Mouse (Mus musculus) forebrain, embryonic 13.5 days (tissue): ENCODE results near the gene Pnpla2. TPM values are rescaled to one million over a fixed set of nuclear protein-coding genes. Genes with fewer than 3 reads are reported as not detected.
A peak's percentile ranks its signal among the peaks of the same experiment; 100 is the strongest.

ENCODE experiments used
- ATAC-seq: fragments of 200-750 bp; cut with Nextera tagmentation; 2 replicates; pipeline ENCODE4 v1.8.0; 2017
- H3K27ac ChIP-seq: fragments of 300-500 bp; sonication (generic); 2 replicates; pipeline ENCODE4 v1.5.1; 2015; ENCODE audit warnings: inconsistent platforms, mild to moderate bottlenecking, moderate library complexity
- H3K27me3 ChIP-seq: fragments of 300-500 bp; sonication (generic); 2 replicates; pipeline ENCODE4 v1.6.1; 2015; ENCODE audit warnings: mild to moderate bottlenecking, inconsistent platforms
- H3K36me3 ChIP-seq: fragments of 300-500 bp; sonication (generic); 2 replicates; pipeline ENCODE4 v1.6.1; 2015; ENCODE audit warnings: mild to moderate bottlenecking, inconsistent platforms; ENCODE audit not compliant: poor library complexity, severe bottlenecking
- H3K4me1 ChIP-seq: fragments of 300-500 bp; sonication (generic); 2 replicates; pipeline ENCODE4 v1.6.1; 2015; ENCODE audit warnings: inconsistent platforms
- H3K4me2 ChIP-seq: fragments of 300-500 bp; sonication (generic); 2 replicates; pipeline ENCODE4 v1.6.1; 2015; ENCODE audit warnings: inconsistent platforms, mild to moderate bottlenecking, moderate library complexity
- H3K4me3 ChIP-seq: fragments of 300-500 bp; sonication (generic); 2 replicates; pipeline ENCODE4 v1.5.1; 2015; ENCODE audit warnings: mild to moderate bottlenecking, inconsistent platforms
- H3K9ac ChIP-seq: fragments of 300-500 bp; sonication (generic); 2 replicates; pipeline ENCODE4 v1.6.1; 2015; ENCODE audit warnings: mild to moderate bottlenecking, inconsistent platforms
- H3K9me3 ChIP-seq: fragments of 300-500 bp; sonication (generic); replicated peaks from 2 replicates; pipeline ENCODE4 v1.6.1; 2016; ENCODE audit warnings: inconsistent platforms
- WGBS: fragments of 180-500 bp; shearing (Covaris S2); methylation state at CpG from one replicate; pipeline ENCODE4 v1.1.7; 2015; 5-methylcytosine and 5-hydroxymethylcytosine counted together
- polyA plus RNA-seq: library from polyadenylated mRNA; unstranded; fragments of >200 nt; fragmentation: Nextera tagmentation; extraction: Ambion mirVana; gene quantifications from 2 replicates; pipeline ENCODE4 v1.2.1, GENCODE M21; 2015

The Pnpla2 gene
- polyA plus RNA-seq, 1 experiment from 2014 or later, result 19.5 TPM

GRCm38 (mm10) chr7:141466045-141466394 lies 11.0 kb downstream of the Pnpla2 start:
- Histone ChIP-seq H3K4me3 (no peak overlapping the region), H3K9me3 (no peaks in the 10 kb centered on the region), H3K27me3 (peaks cover 61% of the 10 kb centered on the region), H3K27ac (peak overlapping the region; percentile 14; the same call in 1 of the 2 replicates), H3K36me3 (peaks cover 18% of the 10 kb centered on the region), H3K4me2 (no peak overlapping the region), H3K4me1 (peaks cover 55% of the 10 kb centered on the region), H3K9ac (no peak overlapping the region)
- no peak for ATAC-seq
- WGBS, result 73% methylated on average over 7 of the region's 7 CpGs

GRCm38 (mm10) chr7:141466607-141467148 lies 11.7 kb downstream of the Pnpla2 start:
- no peak for ATAC-seq
- Histone ChIP-seq H3K27me3 (peaks cover 55% of the 10 kb centered on the region), H3K4me2 (peak overlapping the region; percentile 73), H3K9me3 (no peaks in the 10 kb centered on the region), H3K36me3 (peaks cover 25% of the 10 kb centered on the region), H3K4me1 (peaks cover 51% of the 10 kb centered on the region), H3K4me3 (peak overlapping the region; percentile 64), H3K9ac (peak overlapping the region; percentile 76; the same call in 1 of the 2 replicates), H3K27ac (no peak overlapping the region)
- WGBS, result 62% methylated on average over 10 of the region's 10 CpGs

GRCm38 (mm10) chr7:141467230-141468030 lies 12.4 kb downstream of the Pnpla2 start, which contains the start of gene Cd151:
TSS of gene Cd151 (plus strand) at chr7:141467392.
- peaks cover 43% of the 10 kb centered on the region for H3K4me1 ChIP-seq
- peak within 1 kb of the TSS; percentile 73 for H3K4me2 ChIP-seq
- peaks cover 47% of the 10 kb centered on the region for H3K27me3 ChIP-seq
- ATAC-seq, result peak; percentile 66
- under 1% methylated on average over 52 of the region's 52 CpGs for WGBS
- H3K27ac ChIP-seq, result peak within 1 kb of the TSS; percentile 85
- no peaks in the 10 kb centered on the region for H3K9me3 ChIP-seq
- H3K9ac ChIP-seq, result peak within 1 kb of the TSS; percentile 76
- H3K36me3 ChIP-seq, result peaks cover 31% of the 10 kb centered on the region
- peak within 1 kb of the TSS; percentile 64 for H3K4me3 ChIP-seq

GRCm38 (mm10) chr7:141468164-141468521 lies 13.1 kb downstream of the Pnpla2 start:
- Histone ChIP-seq H3K9ac (peak overlapping the region; percentile 76), H3K27ac (peak overlapping the region; percentile 85), H3K4me1 (peaks cover 43% of the 10 kb centered on the region), H3K9me3 (no peaks in the 10 kb centered on the region), H3K27me3 (peaks cover 40% of the 10 kb centered on the region), H3K4me3 (peak overlapping the region; percentile 64), H3K36me3 (peaks cover 36% of the 10 kb centered on the region), H3K4me2 (peak overlapping the region; percentile 73)
- ATAC-seq, result no peak
- WGBS, result 24% methylated on average over 5 of the region's 5 CpGs

- Histone ChIP-seq H3K9me3 (no peaks in the 10 kb centered on the region), H3K4me2 (peak overlapping the region; percentile 73), H3K27ac (peak overlapping the region; percentile 85), H3K4me1 (peaks cover 47% of the 10 kb centered on the region), H3K36me3 (peaks cover 36% of the 10 kb centered on the region), H3K9ac (peak overlapping the region; percentile 76), H3K27me3 (peaks cover 35% of the 10 kb centered on the region), H3K4me3 (peak overlapping the region; percentile 64)
- 19% methylated on average over 8 of the region's 8 CpGs for WGBS
- ATAC-seq, result peak; percentile 84
Observed at GRCm38 (mm10) chr7:141468522-141469211, 13.7 kb downstream of the Pnpla2 start.

- 79% methylated on average over 6 of the region's 6 CpGs for WGBS
- Histone ChIP-seq H3K36me3 (peaks cover 36% of the 10 kb centered on the region), H3K9me3 (no peaks in the 10 kb centered on the region), H3K27ac (peak overlapping the region; percentile 85; the same call in 1 of the 2 replicates), H3K9ac (peak overlapping the region; percentile 76), H3K4me2 (peak overlapping the region; percentile 73), H3K4me1 (peaks cover 54% of the 10 kb centered on the region), H3K4me3 (peak overlapping the region; percentile 64), H3K27me3 (peaks cover 28% of the 10 kb centered on the region)
- no peak for ATAC-seq
Observed at GRCm38 (mm10) chr7:141469352-141469751, 14.4 kb downstream of the Pnpla2 start.

GRCm38 (mm10) chr7:141469901-141470636 lies 15.1 kb downstream of the Pnpla2 start:
- H3K4me3 ChIP-seq, result peak overlapping the region; percentile 64; the same call in 1 of the 2 replicates
- WGBS, result 93% methylated on average over 18 of the region's 18 CpGs
- H3K9ac ChIP-seq, result peak overlapping the region; percentile 34; the same call in 1 of the 2 replicates
- peaks cover 36% of the 10 kb centered on the region for H3K36me3 ChIP-seq
- no peak for ATAC-seq
- 0 out of 2 replicates have a peak overlapping the region, but pooled peaks have one; percentile 18 for H3K4me2 ChIP-seq
- no peaks in the 10 kb centered on the region for H3K9me3 ChIP-seq
- H3K27ac ChIP-seq, result no peak overlapping the region
- peaks cover 51% of the 10 kb centered on the region for H3K4me1 ChIP-seq
- H3K27me3 ChIP-seq, result peaks cover 21% of the 10 kb centered on the region

GRCm38 (mm10) chr7:141470637-141470944 lies 15.6 kb downstream of the Pnpla2 start:
- Histone ChIP-seq H3K9me3 (no peaks in the 10 kb centered on the region), H3K4me2 (no peak overlapping the region), H3K27ac (no peak overlapping the region), H3K9ac (no peak overlapping the region), H3K4me1 (peaks cover 53% of the 10 kb centered on the region), H3K27me3 (peaks cover 18% of the 10 kb centered on the region), H3K4me3 (no peak overlapping the region), H3K36me3 (peaks cover 36% of the 10 kb centered on the region)
- no peak for ATAC-seq
- WGBS, result 92% methylated on average over 10 of the region's 10 CpGs

- Histone ChIP-seq H3K27me3 (peaks cover 18% of the 10 kb centered on the region), H3K9ac (no peak overlapping the region), H3K4me2 (no peak overlapping the region), H3K9me3 (no peaks in the 10 kb centered on the region), H3K36me3 (peaks cover 36% of the 10 kb centered on the region), H3K4me1 (peaks cover 59% of the 10 kb centered on the region), H3K27ac (no peak overlapping the region), H3K4me3 (no peak overlapping the region)
- ATAC-seq, result no peak
- 77% methylated on average over 1 of the region's 1 CpGs for WGBS
Observed at GRCm38 (mm10) chr7:141471236-141471635, 16.2 kb downstream of the Pnpla2 start.

- no peak overlapping the region for H3K27ac ChIP-seq
- H3K36me3 ChIP-seq, result peaks cover 36% of the 10 kb centered on the region
- H3K9me3 ChIP-seq, result no peaks in the 10 kb centered on the region
- H3K9ac ChIP-seq, result no peak overlapping the region
- peaks cover 19% of the 10 kb centered on the region for H3K27me3 ChIP-seq
- no peak overlapping the region for H3K4me3 ChIP-seq
- no peak overlapping the region for H3K4me2 ChIP-seq
- no peak for ATAC-seq
- WGBS, result 82% methylated on average over 6 of the region's 6 CpGs
- H3K4me1 ChIP-seq, result peaks cover 62% of the 10 kb centered on the region
Observed at GRCm38 (mm10) chr7:141472226-141472625, 17.2 kb downstream of the Pnpla2 start.

GRCm38 (mm10) chr7:141472763-141473162 lies 17.8 kb downstream of the Pnpla2 start:
- Histone ChIP-seq H3K36me3 (peaks cover 36% of the 10 kb centered on the region), H3K27ac (no peak overlapping the region), H3K4me1 (peaks cover 58% of the 10 kb centered on the region), H3K4me2 (no peak overlapping the region), H3K4me3 (no peak overlapping the region), H3K9ac (no peak overlapping the region), H3K9me3 (no peaks in the 10 kb centered on the region), H3K27me3 (peaks cover 21% of the 10 kb centered on the region)
- ATAC-seq, result no peak
- 89% methylated on average over 6 of the region's 6 CpGs for WGBS
